Mouse (Mus musculus) G1E (cell line): ENCODE measurements at regions not wholly inside any gene's neighbourhood (a gene's known extent, or its start where the extent isn't known, plus 50 kb on each side); places are given as distances from the start of the nearest gene placed in this dataset.

Source experiments
- ATAC-seq: 2 replicates; pipeline ENCODE4 v1.8.0; 2016; ENCODE audit warnings: mild to moderate bottlenecking; ENCODE audit not compliant: insufficient number of reproducible peaks, poor library complexity, low FRiP score, severe bottlenecking; ENCODE audit errors: extremely low read depth
- DNase-seq: peaks from one replicate; pipeline ENCODE4 v3.0.0; 2012; ENCODE audit warnings: low spot score
- H3K27me3 ChIP-seq: 2 replicates; pipeline ENCODE4 v1.6.1; 2012; ENCODE audit warnings: mild to moderate bottlenecking, low read length, inconsistent platforms; ENCODE audit not compliant: insufficient read depth
- H3K36me3 ChIP-seq: replicated peaks from 2 replicates; pipeline ENCODE3; 2012; ENCODE audit warnings: mild to moderate bottlenecking, inconsistent platforms
- H3K4me1 ChIP-seq: 2 replicates; pipeline ENCODE4 v1.6.1; 2012; ENCODE audit warnings: low read depth, low read length, inconsistent platforms, mixed read lengths; ENCODE audit not compliant: insufficient read depth
- H3K4me3 ChIP-seq: 2 replicates; pipeline ENCODE4 v1.5.1; 2012; ENCODE audit warnings: low read depth, mild to moderate bottlenecking, inconsistent platforms, low read length, moderate library complexity, mixed read lengths
- H3K9me3 ChIP-seq: replicated peaks from 2 replicates; pipeline ENCODE4 v1.6.1; 2012; ENCODE audit warnings: inconsistent platforms
- CTCF ChIP-seq: IDR thresholded peaks from 2 replicates; pipeline ENCODE4 v1.5.1; 2012; ENCODE audit warnings: low read depth, low read length, inconsistent platforms, mixed read lengths
- GATA1 ChIP-seq: IDR thresholded peaks from 2 replicates; pipeline ENCODE4 v1.6.1; 2012; ENCODE audit warnings: borderline replicate concordance, low read length, inconsistent platforms, mixed read lengths
- GATA2 ChIP-seq: IDR thresholded peaks from 2 replicates; pipeline ENCODE4 v1.6.1; 2012; ENCODE audit warnings: low read depth, low read length, inconsistent platforms, borderline replicate concordance
- POLR2AphosphoS5 ChIP-seq: IDR thresholded peaks from 2 replicates; pipeline ENCODE4 v1.6.1; 2012; ENCODE audit warnings: low read depth, low read length, inconsistent platforms; ENCODE audit not compliant: insufficient replicate concordance
- TAL1 ChIP-seq: conservative IDR thresholded peaks from 2 replicates; pipeline ENCODE4 v1.6.1; 2012; ENCODE audit warnings: low read depth, low read length, inconsistent platforms, mixed read lengths

DNA sequence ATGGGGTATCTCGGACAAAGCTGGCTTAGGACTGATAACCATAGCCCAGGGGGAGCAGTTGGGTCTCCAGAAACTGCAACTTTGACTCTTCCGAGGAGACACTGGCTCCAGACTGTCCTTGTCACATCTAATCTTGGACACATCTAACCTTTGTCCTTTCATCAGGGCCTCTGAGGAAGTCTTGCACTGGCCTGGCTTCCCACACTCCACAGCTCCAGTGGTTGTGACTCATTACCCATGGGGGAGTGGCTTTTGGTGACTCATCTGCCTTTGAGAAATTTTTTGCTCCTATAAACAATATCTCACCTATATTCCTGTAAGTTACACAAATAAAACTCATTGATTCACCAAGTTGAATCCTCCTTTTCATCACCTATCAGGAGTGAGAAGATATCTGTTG lies 116.5 kb upstream of the B3gat2 start:
- DNase-seq (no peak), ATAC-seq (no peak)
- no peaks in the 10 kb centered on the region for H3K4me1 ChIP-seq
- no peaks in the 10 kb centered on the region for H3K36me3 ChIP-seq
- TF ChIP-seq CTCF, result no peak
- no peak for TF ChIP-seq GATA1
- TF ChIP-seq TAL1, result no peak
- TF ChIP-seq GATA2, result no peak
- TF ChIP-seq POLR2AphosphoS5, result no peak
- H3K9me3 ChIP-seq, result no peaks in the 10 kb centered on the region
- no peak overlapping the region for H3K4me3 ChIP-seq
- H3K27me3 ChIP-seq, result no peaks in the 10 kb centered on the region

DNA sequence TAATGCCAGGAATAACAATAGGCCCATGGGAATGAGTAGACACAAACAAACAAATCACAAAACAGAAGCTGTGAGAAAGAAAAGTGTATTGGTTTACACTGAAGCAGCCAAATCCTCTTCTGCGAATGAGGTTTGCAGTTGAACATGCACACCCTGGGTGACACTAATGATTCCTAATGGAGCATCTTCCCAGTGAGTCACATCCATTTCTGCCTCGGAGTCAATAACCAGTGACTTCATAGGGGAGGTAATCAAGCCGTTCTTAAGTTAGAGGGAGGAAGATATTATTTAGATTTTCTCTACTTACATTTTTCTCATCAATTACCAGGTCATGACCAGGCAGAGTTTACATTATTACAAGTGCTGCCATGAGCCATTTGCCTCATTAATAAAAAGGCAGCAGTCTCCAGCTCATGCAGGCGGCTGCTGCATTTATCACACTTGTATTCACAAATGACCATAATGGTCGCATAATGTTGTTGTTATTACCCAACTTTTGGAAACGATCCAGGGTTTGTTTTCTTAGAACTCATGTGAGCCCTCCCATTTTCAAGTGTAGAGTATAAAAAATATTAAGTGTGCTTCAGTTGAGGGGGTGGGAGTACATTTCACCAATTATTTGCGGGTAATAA lies 112.6 kb upstream of the B3gat2 start:
- Histone ChIP-seq H3K27me3 (no peaks in the 10 kb centered on the region), H3K4me3 (no peak overlapping the region), H3K36me3 (no peaks in the 10 kb centered on the region), H3K4me1 (no peaks in the 10 kb centered on the region), H3K9me3 (no peaks in the 10 kb centered on the region)
- DNase-seq (no peak), ATAC-seq (no peak)
- TF ChIP-seq GATA2 (no peak), TAL1 (no peak), POLR2AphosphoS5 (no peak), CTCF (no peak), GATA1 (no peak)

DNA sequence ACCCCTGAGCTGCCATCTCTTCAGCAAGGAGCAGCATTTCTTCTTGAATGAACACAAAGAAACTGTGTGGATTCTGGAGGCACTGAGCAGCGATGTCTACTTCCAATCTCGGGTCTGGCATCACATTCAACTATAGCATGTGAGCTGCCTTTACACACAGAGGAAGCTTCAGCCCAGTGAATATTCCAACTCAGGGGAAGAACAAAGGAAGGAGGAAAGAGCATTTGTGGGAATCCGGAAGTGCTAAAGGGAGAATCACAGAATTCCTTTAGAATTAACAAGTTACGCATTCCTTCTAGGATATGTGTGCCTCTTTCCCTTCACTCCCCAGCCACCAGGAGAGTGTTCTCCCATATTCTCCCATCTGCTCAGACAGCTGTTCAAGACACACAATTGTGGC lies 111.7 kb upstream of the B3gat2 start:
- Histone ChIP-seq H3K27me3 (no peaks in the 10 kb centered on the region), H3K4me1 (no peaks in the 10 kb centered on the region), H3K4me3 (no peak overlapping the region), H3K9me3 (no peaks in the 10 kb centered on the region), H3K36me3 (no peaks in the 10 kb centered on the region)
- ATAC-seq, result no peak
- DNase-seq, result no peak
- no peak for TF ChIP-seq TAL1
- TF ChIP-seq GATA2, result no peak
- no peak for TF ChIP-seq CTCF
- no peak for TF ChIP-seq GATA1
- no peak for TF ChIP-seq POLR2AphosphoS5

DNA sequence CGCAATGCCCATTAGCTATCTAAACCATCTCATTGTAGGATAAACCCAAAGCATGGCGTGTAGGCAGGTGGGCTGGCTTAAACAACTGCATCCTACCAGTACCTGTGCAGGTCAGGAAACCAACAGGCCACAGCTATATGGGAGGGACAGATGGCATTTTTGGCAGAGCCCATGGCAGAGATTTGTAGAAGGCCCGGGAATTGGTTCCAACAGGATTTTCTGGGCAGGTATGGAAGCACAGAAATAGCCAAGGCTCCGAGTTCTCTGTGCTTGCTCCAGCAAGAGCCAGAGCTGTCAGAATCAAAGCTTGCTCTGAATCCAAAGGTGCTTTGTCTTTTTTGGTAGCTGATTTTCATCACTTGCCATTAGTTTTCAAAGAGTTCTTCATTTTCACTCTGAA lies 107.9 kb upstream of the B3gat2 start:
- Histone ChIP-seq H3K4me3 (no peak overlapping the region), H3K9me3 (no peaks in the 10 kb centered on the region), H3K27me3 (no peaks in the 10 kb centered on the region), H3K36me3 (no peaks in the 10 kb centered on the region), H3K4me1 (no peaks in the 10 kb centered on the region)
- ATAC-seq (no peak), DNase-seq (no peak)
- TF ChIP-seq TAL1, result no peak
- no peak for TF ChIP-seq CTCF
- no peak for TF ChIP-seq GATA1
- no peak for TF ChIP-seq GATA2
- no peak for TF ChIP-seq POLR2AphosphoS5

DNA sequence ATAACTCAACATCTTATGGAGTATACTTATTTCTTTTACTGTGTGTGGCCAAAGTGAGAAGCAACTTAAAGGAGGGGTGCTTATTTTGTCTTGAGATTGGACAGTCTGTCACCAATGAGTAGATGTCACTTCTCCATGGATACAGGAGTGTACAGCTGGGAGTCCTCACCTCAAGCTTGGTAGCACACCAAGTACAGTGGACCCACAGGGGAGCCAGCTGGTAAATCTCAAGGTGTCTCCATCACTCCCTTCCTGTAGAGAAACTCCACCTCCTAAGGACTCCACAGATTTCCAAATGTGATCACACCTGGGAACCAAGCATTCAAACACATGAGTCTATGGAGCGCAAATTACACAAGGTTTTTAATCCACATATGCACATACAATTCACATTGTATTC lies 105.8 kb upstream of the B3gat2 start:
- TF ChIP-seq TAL1 (no peak), CTCF (no peak), POLR2AphosphoS5 (no peak), GATA1 (no peak), GATA2 (no peak)
- no peaks in the 10 kb centered on the region for H3K36me3 ChIP-seq
- H3K4me1 ChIP-seq, result no peaks in the 10 kb centered on the region
- no peaks in the 10 kb centered on the region for H3K27me3 ChIP-seq
- H3K4me3 ChIP-seq, result no peak overlapping the region
- H3K9me3 ChIP-seq, result no peaks in the 10 kb centered on the region
- no peak for ATAC-seq
- DNase-seq, result no peak

DNA sequence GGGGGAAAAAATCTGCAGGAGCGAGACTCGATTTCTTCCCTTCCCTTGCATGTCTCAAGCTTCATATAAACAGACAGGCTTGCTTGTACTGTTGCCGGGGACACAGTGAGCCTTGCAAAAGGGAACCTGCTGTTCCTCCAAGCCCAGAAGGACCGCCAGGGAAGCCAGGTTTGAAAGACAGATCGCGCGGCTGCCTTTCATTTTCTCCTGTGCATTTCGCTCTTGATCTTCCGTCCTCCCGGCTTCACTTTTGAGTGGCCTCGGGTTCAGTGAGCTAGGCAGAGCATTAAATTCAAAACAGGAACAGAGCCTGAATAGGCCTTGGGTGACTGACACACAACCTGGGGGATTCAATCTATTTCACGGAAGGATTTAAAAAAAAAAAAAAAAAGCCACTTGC lies 105.3 kb upstream of the B3gat2 start:
- Histone ChIP-seq H3K9me3 (no peaks in the 10 kb centered on the region), H3K27me3 (no peaks in the 10 kb centered on the region), H3K36me3 (no peaks in the 10 kb centered on the region), H3K4me1 (no peaks in the 10 kb centered on the region), H3K4me3 (no peak overlapping the region)
- DNase-seq, result no peak
- no peak for ATAC-seq
- TF ChIP-seq GATA1, result no peak
- no peak for TF ChIP-seq TAL1
- TF ChIP-seq GATA2, result no peak
- no peak for TF ChIP-seq POLR2AphosphoS5
- no peak for TF ChIP-seq CTCF

DNA sequence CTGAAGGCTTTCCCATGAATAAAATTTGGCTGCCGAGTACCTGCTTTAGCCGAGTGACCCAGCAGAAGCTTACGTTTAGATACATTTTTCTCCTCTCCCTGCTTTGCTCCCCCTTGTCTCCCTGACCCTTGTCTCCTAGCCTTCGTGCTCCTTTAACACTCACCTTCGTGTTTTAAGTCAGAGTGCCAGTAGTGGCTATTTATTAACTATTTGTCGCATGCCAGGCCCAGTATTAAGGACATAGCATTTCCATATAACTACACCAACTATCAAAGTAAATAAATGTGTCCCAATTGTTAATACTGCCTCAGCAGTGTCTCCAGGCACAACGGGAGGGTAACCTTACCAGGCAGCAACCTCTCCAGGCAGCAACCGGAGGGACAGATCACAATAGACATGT lies 104.8 kb upstream of the B3gat2 start:
- ATAC-seq, result no peak
- no peak for TF ChIP-seq CTCF
- TF ChIP-seq POLR2AphosphoS5, result no peak
- TF ChIP-seq GATA2, result no peak
- Histone ChIP-seq H3K36me3 (no peaks in the 10 kb centered on the region), H3K4me1 (no peaks in the 10 kb centered on the region), H3K4me3 (no peak overlapping the region), H3K27me3 (no peaks in the 10 kb centered on the region), H3K9me3 (no peaks in the 10 kb centered on the region)
- DNase-seq, result no peak
